Comparison of ENCODE assay signal across 26 mouse cellular contexts in genomic region chr4:155009216-155009615, GRCm38 (mm10). TPM values are rescaled to one million over a fixed set of nuclear protein-coding genes. Genes with fewer than 3 reads are reported as not detected.
"Had no signal": no experiment of that assay in that cellular context is flagged by ENCODE, and none has a peak within 500 bp of the region (broad histone marks: within the 10 kb centered on the region; RNA-seq: fewer than 3 reads in every experiment).

No protein-coding gene starts in this region.

- H3K36me3 ChIP-seq: embryonic facial prominence, embryonic 10.5 days; embryonic facial prominence, embryonic 12.5 days; embryonic facial prominence, embryonic 13.5 days; embryonic facial prominence, embryonic 15.5 days; forebrain, embryonic 10.5 days; forebrain, embryonic 12.5 days; forebrain, embryonic 15.5 days; heart, embryonic 10.5 days had no signal

- DNase-seq: cerebellum, adult 9-10 months; cerebellum, postnatal 25 days; cerebellum, postnatal 36 days; embryo, embryonic 11 days; forebrain, postnatal 0 days; gastrocnemius, adult 2 months; gastrocnemius, postnatal 10 days; gastrocnemius, postnatal 14 days; gastrocnemius, postnatal 25 days; gastrocnemius, postnatal 36 days; heart, adult 11 months; heart, adult 18-20 months; heart, adult 2 months had no signal

- ATAC-seq: forebrain, embryonic 13.5 days; forebrain, embryonic 14.5 days; forebrain, embryonic 15.5 days; forebrain, embryonic 16.5 days; forebrain, postnatal 0 days had no signal

- H3K9ac ChIP-seq: embryonic facial prominence, embryonic 12.5 days; embryonic facial prominence, embryonic 13.5 days; embryonic facial prominence, embryonic 15.5 days; forebrain, embryonic 12.5 days; forebrain, embryonic 13.5 days; forebrain, embryonic 15.5 days; forebrain, postnatal 0 days had no signal

- H3K9me3 ChIP-seq: embryonic facial prominence, embryonic 10.5 days; embryonic facial prominence, embryonic 12.5 days; embryonic facial prominence, embryonic 13.5 days; embryonic facial prominence, embryonic 15.5 days; forebrain, embryonic 10.5 days; forebrain, embryonic 12.5 days; forebrain, embryonic 13.5 days; forebrain, embryonic 15.5 days; heart, embryonic 10.5 days had no signal

- H3K4me2 ChIP-seq: embryonic facial prominence, embryonic 12.5 days; embryonic facial prominence, embryonic 13.5 days; embryonic facial prominence, embryonic 15.5 days; forebrain, embryonic 12.5 days; forebrain, embryonic 13.5 days; forebrain, embryonic 15.5 days; heart, embryonic 11.5 days had no signal

- H3K27ac ChIP-seq: embryonic facial prominence, embryonic 10.5 days; embryonic facial prominence, embryonic 12.5 days; embryonic facial prominence, embryonic 13.5 days; embryonic facial prominence, embryonic 15.5 days; forebrain, embryonic 10.5 days; forebrain, embryonic 12.5 days; forebrain, embryonic 13.5 days; forebrain, embryonic 15.5 days; gastrocnemius, adult 2 months; heart, adult 2 months; heart, embryonic 10.5 days had no signal

- H3K27me3 ChIP-seq: embryonic facial prominence, embryonic 12.5 days; embryonic facial prominence, embryonic 15.5 days; forebrain, embryonic 13.5 days; forebrain, embryonic 15.5 days had no signal

- H3K4me1 ChIP-seq: embryonic facial prominence, embryonic 12.5 days; embryonic facial prominence, embryonic 15.5 days; heart, embryonic 10.5 days had no signal

- H3K4me3 ChIP-seq: embryonic facial prominence, embryonic 10.5 days; embryonic facial prominence, embryonic 12.5 days; embryonic facial prominence, embryonic 13.5 days; embryonic facial prominence, embryonic 15.5 days; erythroblast, embryonic 14.5 days; forebrain, embryonic 10.5 days; forebrain, embryonic 12.5 days; forebrain, embryonic 13.5 days; forebrain, embryonic 15.5 days; gastrocnemius, adult 2 months; heart, adult 2 months; heart, embryonic 10.5 days had no signal

RNA-seq across cellular contexts. Expression of gene Plch2, which starts 47.4 kb away (rescaled TPM):
- polyA plus RNA-seq: erythroblast, embryonic 14.5 days had no signal

RNA-seq across cellular contexts. Expression of gene Hes5, which starts 48.5 kb away (rescaled TPM):
- polyA plus RNA-seq: erythroblast, embryonic 14.5 days had no signal
